Mouse (Mus musculus): Measurements from ENCODE around the gene Actn4. TPM values are rescaled to one million over a fixed set of nuclear protein-coding genes. Genes with fewer than 3 reads are reported as not detected.

Actn4 gene
- total and polyA plus RNA-seq, 2 experiments from 2014 or later: 120 to 171 TPM

GRCm38 (mm10) chr7:28963399-28963923 lies 1.3 kb upstream of the Actn4 start:
- 0 out of 2 replicates have a peak overlapping the region, but pooled peaks have one; percentile 0 for H3K27ac ChIP-seq (ENCODE audit: low read depth)
- no peak for TF ChIP-seq CTCF (IDR thresholded peaks at IDR 0.05; ENCODE audit: low read depth)
- no peak for TF ChIP-seq EP300 (IDR thresholded peaks at IDR 0.05; ENCODE audit: low read depth)
- WGBS: 77% methylated on average over 3 of the region's 3 CpGs

GRCm38 (mm10) chr7:28961584-28961926 lies 585 bp downstream of the Actn4 start:
- H3K27ac ChIP-seq (ENCODE audit: low read depth): peak overlapping the region; percentile 89
- peak overlapping the region; percentile 94 for H3K4me2 ChIP-seq (ENCODE audit: low read depth, low read length)
- H3K9me3 ChIP-seq (replicated peaks; ENCODE audit: control insufficient read depth, low read length): no peaks in the 10 kb centered on the region
- H3K36me3 ChIP-seq (replicated peaks; ENCODE audit: control insufficient read depth, insufficient read depth, low read length): no peaks in the 10 kb centered on the region
- TF ChIP-seq CTCF (IDR thresholded peaks at IDR 0.05; ENCODE audit: low read depth): no peak
- no peak for TF ChIP-seq EP300 (IDR thresholded peaks at IDR 0.05; ENCODE audit: low read depth)
- H3K27me3 ChIP-seq (ENCODE audit: control insufficient read depth, insufficient read depth, low read length): no peaks in the 10 kb centered on the region
- H3K4me1 ChIP-seq (ENCODE audit: control insufficient read depth, insufficient read depth): peaks cover 40% of the 10 kb centered on the region
- peak overlapping the region; percentile 93 for H3K9ac ChIP-seq (replicated peaks; ENCODE audit: low read depth, low read length)
- ATAC-seq (ENCODE audit: insufficient read depth, low read depth) (no peak), DNase-seq (ENCODE audit: low spot score) (no peak)
- WGBS: under 1% methylated on average over 7 of the region's 7 CpGs
- H3K4me3 ChIP-seq (ENCODE audit: low read depth, low read length): peak overlapping the region; percentile 89

More at GRCm38 (mm10) chr7:28963399-28963923, 1.3 kb upstream of the Actn4 start:
- Histone ChIP-seq H3K4me1 (ENCODE audit: control insufficient read depth, insufficient read depth) (peaks cover 21% of the 10 kb centered on the region), H3K27me3 (ENCODE audit: control insufficient read depth, insufficient read depth, low read length) (no peaks in the 10 kb centered on the region), H3K36me3 (replicated peaks; ENCODE audit: control insufficient read depth, insufficient read depth, low read length) (no peaks in the 10 kb centered on the region), H3K9me3 (replicated peaks; ENCODE audit: control insufficient read depth, low read length) (no peaks in the 10 kb centered on the region), H3K4me2 (ENCODE audit: low read depth, low read length) (no peak overlapping the region), H3K9ac (replicated peaks; ENCODE audit: low read depth, low read length) (no peak overlapping the region), H3K4me3 (ENCODE audit: low read depth, low read length) (no peak overlapping the region)
- no peak for ATAC-seq (ENCODE audit: insufficient read depth, low read depth)
- no peak for DNase-seq (ENCODE audit: low spot score)

GRCm38 (mm10) chr7:28960354-28961046 lies 1.6 kb downstream of the Actn4 start:
- peak overlapping the region; percentile 93 for H3K9ac ChIP-seq (replicated peaks; ENCODE audit: low read depth, low read length)
- ATAC-seq (ENCODE audit: insufficient read depth, low read depth) (no peak), DNase-seq (ENCODE audit: low spot score) (no peak)
- H3K4me3 ChIP-seq (ENCODE audit: low read depth, low read length): peak overlapping the region; percentile 89
- peak overlapping the region; percentile 94 for H3K4me2 ChIP-seq (ENCODE audit: low read depth, low read length)
- H3K27ac ChIP-seq (ENCODE audit: low read depth): peak overlapping the region; percentile 89
- H3K27me3 ChIP-seq (ENCODE audit: control insufficient read depth, insufficient read depth, low read length): no peaks in the 10 kb centered on the region
- no peaks in the 10 kb centered on the region for H3K9me3 ChIP-seq (replicated peaks; ENCODE audit: control insufficient read depth, low read length)
- 3% methylated on average over 9 of the region's 9 CpGs for WGBS
- no peaks in the 10 kb centered on the region for H3K36me3 ChIP-seq (replicated peaks; ENCODE audit: control insufficient read depth, insufficient read depth, low read length)
- peaks cover 51% of the 10 kb centered on the region for H3K4me1 ChIP-seq (ENCODE audit: control insufficient read depth, insufficient read depth)
- TF ChIP-seq CTCF (IDR thresholded peaks at IDR 0.05; ENCODE audit: low read depth): no peak
- no peak for TF ChIP-seq EP300 (IDR thresholded peaks at IDR 0.05; ENCODE audit: low read depth)

- Histone ChIP-seq H3K36me3 (replicated peaks; ENCODE audit: control insufficient read depth, insufficient read depth, low read length) (no peaks in the 10 kb centered on the region), H3K9ac (replicated peaks; ENCODE audit: low read depth, low read length) (peak overlapping the region; percentile 93), H3K4me3 (ENCODE audit: low read depth, low read length) (peak overlapping the region; percentile 89), H3K4me1 (ENCODE audit: control insufficient read depth, insufficient read depth) (peaks cover 57% of the 10 kb centered on the region), H3K27ac (ENCODE audit: low read depth) (peak overlapping the region; percentile 89), H3K4me2 (ENCODE audit: low read depth, low read length) (peak overlapping the region; percentile 94), H3K27me3 (ENCODE audit: control insufficient read depth, insufficient read depth, low read length) (no peaks in the 10 kb centered on the region), H3K9me3 (replicated peaks; ENCODE audit: control insufficient read depth, low read length) (no peaks in the 10 kb centered on the region)
- no peak for DNase-seq (ENCODE audit: low spot score)
- WGBS: 4% methylated on average over 6 of the region's 6 CpGs
- ATAC-seq (ENCODE audit: insufficient read depth, low read depth): no peak
- TF ChIP-seq CTCF (IDR thresholded peaks at IDR 0.05; ENCODE audit: low read depth): no peak
- no peak for TF ChIP-seq EP300 (IDR thresholded peaks at IDR 0.05; ENCODE audit: low read depth)
Observed at GRCm38 (mm10) chr7:28959505-28960045, 2.6 kb downstream of the Actn4 start.

GRCm38 (mm10) chr7:28958770-28959169 lies 3.4 kb downstream of the Actn4 start:
- TF ChIP-seq CTCF (IDR thresholded peaks at IDR 0.05; ENCODE audit: low read depth) (no peak), EP300 (IDR thresholded peaks at IDR 0.05; ENCODE audit: low read depth) (no peak)
- ATAC-seq (ENCODE audit: insufficient read depth, low read depth): no peak
- Histone ChIP-seq H3K4me1 (ENCODE audit: control insufficient read depth, insufficient read depth) (peaks cover 60% of the 10 kb centered on the region), H3K4me3 (ENCODE audit: low read depth, low read length) (peak overlapping the region; percentile 89), H3K36me3 (replicated peaks; ENCODE audit: control insufficient read depth, insufficient read depth, low read length) (no peaks in the 10 kb centered on the region), H3K9me3 (replicated peaks; ENCODE audit: control insufficient read depth, low read length) (no peaks in the 10 kb centered on the region), H3K27ac (ENCODE audit: low read depth) (peak overlapping the region; percentile 89), H3K4me2 (ENCODE audit: low read depth, low read length) (peak overlapping the region; percentile 94), H3K27me3 (ENCODE audit: control insufficient read depth, insufficient read depth, low read length) (no peaks in the 10 kb centered on the region), H3K9ac (replicated peaks; ENCODE audit: low read depth, low read length) (0 out of 2 replicates have a peak overlapping the region, but pooled peaks have one; percentile 93)
- 41% methylated on average over 1 of the region's 1 CpGs for WGBS
- no peak for DNase-seq (ENCODE audit: low spot score)

Data from heart, postnatal 0 days (tissue).